Mouse (Mus musculus) midbrain, embryonic 11.5 days (tissue): ENCODE data around the gene Lpxn. TPM values are rescaled to one million over a fixed set of nuclear protein-coding genes. Genes with fewer than 3 reads are reported as not detected.

Experiments used
- ATAC-seq: fragments of 200-750 bp; cut with Nextera tagmentation; 2 replicates; pipeline ENCODE4 v1.8.0; 2017; ENCODE audit warnings: moderate TSS enrichment, moderate library complexity; ENCODE audit not compliant: low FRiP score
- DNase-seq: peaks from one replicate; pipeline ENCODE4 v3.0.0; 2015; ENCODE audit warnings: low spot score; ENCODE audit errors: missing footprints
- H3K27ac ChIP-seq: fragments of 300-500 bp; sonication (generic); 2 replicates; pipeline ENCODE4 v1.5.1; 2014; ENCODE audit warnings: low read depth, low read length
- H3K27me3 ChIP-seq: fragments of 300-500 bp; sonication (generic); 2 replicates; pipeline ENCODE4 v1.6.1; 2014; ENCODE audit warnings: mild to moderate bottlenecking, low read length, moderate library complexity, mixed read lengths; ENCODE audit not compliant: control insufficient read depth, insufficient read depth
- H3K36me3 ChIP-seq: fragments of 300-500 bp; sonication (generic); 2 replicates; pipeline ENCODE4 v1.6.1; 2014; ENCODE audit warnings: mild to moderate bottlenecking, low read length, moderate library complexity, mixed read lengths; ENCODE audit not compliant: control insufficient read depth, insufficient read depth
- H3K4me1 ChIP-seq: fragments of 300-500 bp; sonication (generic); 2 replicates; pipeline ENCODE4 v1.6.1; 2014; ENCODE audit warnings: low read length; ENCODE audit not compliant: control insufficient read depth, insufficient read depth
- H3K4me2 ChIP-seq: fragments of 300-500 bp; sonication (generic); 2 replicates; pipeline ENCODE4 v1.6.1; 2014; ENCODE audit warnings: mild to moderate bottlenecking, moderate library complexity
- H3K4me3 ChIP-seq: fragments of 300-500 bp; sonication (generic); 2 replicates; pipeline ENCODE4 v1.5.1; 2014; ENCODE audit warnings: low read depth, low read length
- H3K9ac ChIP-seq: fragments of 300-500 bp; sonication (generic); 2 replicates; pipeline ENCODE4 v1.6.1; 2014; ENCODE audit warnings: low read length
- H3K9me3 ChIP-seq: fragments of 300-500 bp; sonication (generic); 2 replicates; pipeline ENCODE4 v1.6.1; 2016; ENCODE audit warnings: low read length; ENCODE audit not compliant: control insufficient read depth
- WGBS: fragments of 180-500 bp; shearing (Covaris S2); extraction: QIAGEN DNeasy Blood & Tissue Kit; methylation state at CpG from one replicate; pipeline ENCODE4 v1.1.7; 2014; 5-methylcytosine and 5-hydroxymethylcytosine counted together
- polyA plus RNA-seq: library from polyadenylated mRNA; unstranded; fragments of >200 nt; fragmentation: Nextera tagmentation; extraction: Ambion mirVana; gene quantifications from 2 replicates; pipeline ENCODE4 v1.2.1, GENCODE M21; 2014

The Lpxn gene
- polyA plus RNA-seq, 1 experiment from 2014 or later = 0.92 TPM

DNA sequence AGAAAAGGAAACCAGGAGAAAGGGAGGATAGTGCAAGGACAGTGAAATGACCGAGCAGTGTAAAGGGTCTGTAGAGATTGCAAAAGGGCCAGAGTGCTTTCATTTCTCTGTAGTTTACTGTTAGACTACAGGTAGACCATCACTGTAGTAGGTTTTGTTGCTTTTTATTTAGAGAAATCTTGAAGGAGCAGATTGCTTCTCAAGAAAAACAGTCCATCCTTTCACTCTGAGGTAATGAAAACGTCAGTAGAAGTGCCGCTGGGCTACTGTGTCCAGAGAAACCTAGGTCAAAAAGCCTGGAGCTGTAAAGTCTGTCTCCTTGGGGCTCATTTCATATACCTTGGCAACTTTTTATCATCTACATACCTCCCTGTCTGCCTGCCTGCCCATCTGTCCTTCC is 3.1 kb downstream of the Lpxn start:
- H3K36me3 ChIP-seq = no peaks in the 10 kb centered on the region
- ATAC-seq (no peak), DNase-seq (no peak)
- H3K27me3 ChIP-seq = no peaks in the 10 kb centered on the region
- H3K4me3 ChIP-seq = no peak overlapping the region
- H3K4me1 ChIP-seq = no peaks in the 10 kb centered on the region
- 89% methylated on average over 3 of the region's 3 CpGs for WGBS
- H3K4me2 ChIP-seq = no peak overlapping the region
- H3K27ac ChIP-seq = no peak overlapping the region
- no peaks in the 10 kb centered on the region for H3K9me3 ChIP-seq
- H3K9ac ChIP-seq = no peak overlapping the region

DNA sequence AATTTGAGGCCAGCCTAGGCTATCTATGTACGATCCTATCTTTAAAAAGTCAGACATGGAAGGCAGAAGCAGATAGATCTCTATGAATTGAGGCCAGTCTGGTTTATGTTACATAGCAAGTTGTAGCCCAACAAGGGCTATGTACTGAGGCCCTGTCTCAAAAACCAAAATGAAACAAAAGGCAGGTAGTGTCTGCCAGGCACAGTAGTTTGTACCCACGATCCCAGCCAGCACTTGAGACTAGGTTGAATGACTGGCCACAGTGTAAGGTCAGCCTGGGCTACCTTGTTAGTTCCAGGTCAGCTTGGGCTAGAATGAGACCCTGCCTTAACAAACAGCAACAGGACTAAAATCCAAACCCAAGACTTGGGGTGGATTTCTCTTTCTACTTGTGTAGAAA is 4.6 kb downstream of the Lpxn start:
- H3K4me1 ChIP-seq = no peaks in the 10 kb centered on the region
- H3K4me3 ChIP-seq = no peak overlapping the region
- H3K9me3 ChIP-seq = no peaks in the 10 kb centered on the region
- no peaks in the 10 kb centered on the region for H3K27me3 ChIP-seq
- no peak for DNase-seq
- no peak overlapping the region for H3K9ac ChIP-seq
- no peak for ATAC-seq
- no peak overlapping the region for H3K4me2 ChIP-seq
- WGBS = 85% methylated on average over 2 of the region's 2 CpGs
- no peaks in the 10 kb centered on the region for H3K36me3 ChIP-seq
- H3K27ac ChIP-seq = no peak overlapping the region

DNA sequence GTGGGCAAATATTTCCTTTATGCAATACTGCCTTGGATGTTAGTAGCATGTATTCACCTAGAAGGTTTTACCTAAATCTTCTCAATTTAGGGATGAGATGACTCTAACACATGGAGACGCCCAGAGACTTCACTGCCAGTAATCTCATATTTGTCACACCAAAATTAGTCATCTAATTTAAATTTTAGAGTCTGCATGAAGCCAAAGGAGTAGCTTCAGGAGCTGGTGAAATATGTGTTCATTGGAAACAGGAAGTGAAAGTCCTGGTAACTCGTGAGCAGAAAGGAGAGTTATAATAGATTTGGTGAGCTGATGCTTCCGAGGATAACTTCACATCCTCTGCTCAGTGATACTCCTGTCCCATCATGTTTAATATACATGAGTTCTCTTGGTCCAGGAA is 5.1 kb downstream of the Lpxn start:
- H3K9ac ChIP-seq = no peak overlapping the region
- WGBS = 83% methylated on average over 3 of the region's 3 CpGs
- no peak overlapping the region for H3K4me3 ChIP-seq
- ATAC-seq = no peak
- DNase-seq = no peak
- no peak overlapping the region for H3K27ac ChIP-seq
- no peak overlapping the region for H3K4me2 ChIP-seq
- no peaks in the 10 kb centered on the region for H3K9me3 ChIP-seq
- H3K4me1 ChIP-seq = no peaks in the 10 kb centered on the region
- no peaks in the 10 kb centered on the region for H3K27me3 ChIP-seq
- H3K36me3 ChIP-seq = no peaks in the 10 kb centered on the region

DNA sequence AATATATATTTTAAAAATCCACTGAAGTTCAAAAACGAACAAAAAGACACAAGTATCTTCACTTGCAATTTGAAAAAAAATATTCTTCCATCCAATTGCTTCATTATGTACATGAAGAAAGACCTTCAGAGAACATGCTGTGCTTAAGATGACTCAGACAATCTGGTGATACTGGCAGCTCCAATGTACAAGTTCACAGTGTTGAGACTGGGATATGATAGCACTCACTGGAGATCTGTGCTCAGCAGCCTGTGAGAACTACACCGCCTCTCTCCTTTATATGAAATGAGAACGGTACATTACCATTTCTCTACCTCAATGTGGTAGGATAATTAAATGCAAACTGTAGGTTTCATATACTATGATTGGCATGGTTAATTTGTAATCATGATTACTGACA is 6.8 kb downstream of the Lpxn start:
- DNase-seq = no peak
- ATAC-seq = no peak
- no peaks in the 10 kb centered on the region for H3K9me3 ChIP-seq

DNA sequence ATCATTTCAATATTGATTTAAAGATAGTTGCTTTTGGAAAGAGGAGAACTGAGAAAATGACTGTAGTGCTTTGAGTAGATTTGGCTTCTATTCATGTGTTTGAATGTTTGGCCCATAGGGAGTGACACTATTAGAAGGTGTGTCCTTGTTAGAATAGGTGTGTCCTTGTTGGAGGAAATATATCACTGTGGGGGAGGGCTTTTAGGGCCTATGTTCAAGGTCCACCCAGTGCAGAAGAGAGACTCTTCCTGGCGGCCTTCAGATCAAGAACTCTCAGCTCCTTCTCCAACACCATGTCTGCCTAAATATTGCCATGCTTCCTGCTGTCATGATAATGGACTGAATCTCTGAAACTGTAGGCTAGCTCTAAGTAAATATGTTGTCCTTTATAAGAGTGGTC is 8.2 kb downstream of the Lpxn start:
- no peak overlapping the region for H3K9ac ChIP-seq
- H3K4me2 ChIP-seq = no peak overlapping the region
- 81% methylated on average over 1 of the region's 1 CpGs for WGBS
- no peaks in the 10 kb centered on the region for H3K9me3 ChIP-seq
- H3K36me3 ChIP-seq = no peaks in the 10 kb centered on the region
- ATAC-seq (no peak), DNase-seq (no peak)
- no peak overlapping the region for H3K4me3 ChIP-seq
- no peak overlapping the region for H3K27ac ChIP-seq
- H3K4me1 ChIP-seq = no peaks in the 10 kb centered on the region
- no peaks in the 10 kb centered on the region for H3K27me3 ChIP-seq

More for the DNA sequence above, 6.8 kb downstream of the Lpxn start:
- Histone ChIP-seq H3K27me3 (no peaks in the 10 kb centered on the region), H3K36me3 (no peaks in the 10 kb centered on the region), H3K4me1 (no peaks in the 10 kb centered on the region), H3K4me2 (no peak overlapping the region), H3K27ac (no peak overlapping the region), H3K9ac (no peak overlapping the region), H3K4me3 (no peak overlapping the region)
- WGBS = 81% methylated on average over 3 of the region's 3 CpGs

DNA sequence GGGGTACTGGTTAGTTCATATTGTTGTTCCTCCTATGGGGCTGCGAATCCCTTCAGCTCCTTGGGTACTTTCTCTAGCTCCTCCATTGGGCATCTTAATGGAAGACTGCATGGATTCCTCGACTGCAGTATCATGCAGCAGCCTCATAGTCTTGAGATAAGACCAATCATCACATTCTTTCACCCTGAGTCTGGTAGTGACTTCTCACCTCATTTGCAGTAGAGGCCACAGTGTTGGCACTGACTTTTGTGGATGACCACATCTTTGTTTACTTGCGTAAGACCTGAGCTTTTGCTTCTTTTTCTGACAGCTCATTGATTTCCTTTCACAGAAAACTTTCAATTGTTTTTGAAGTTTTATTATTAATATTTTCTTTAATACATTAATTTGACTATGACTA is 9.7 kb downstream of the Lpxn start:
- WGBS = 82% methylated on average over 3 of the region's 3 CpGs
- Histone ChIP-seq H3K4me3 (no peak overlapping the region), H3K27me3 (no peaks in the 10 kb centered on the region), H3K27ac (no peak overlapping the region), H3K9me3 (no peaks in the 10 kb centered on the region), H3K4me1 (no peaks in the 10 kb centered on the region), H3K36me3 (no peaks in the 10 kb centered on the region), H3K4me2 (no peak overlapping the region), H3K9ac (no peak overlapping the region)
- no peak for ATAC-seq
- no peak for DNase-seq

DNA sequence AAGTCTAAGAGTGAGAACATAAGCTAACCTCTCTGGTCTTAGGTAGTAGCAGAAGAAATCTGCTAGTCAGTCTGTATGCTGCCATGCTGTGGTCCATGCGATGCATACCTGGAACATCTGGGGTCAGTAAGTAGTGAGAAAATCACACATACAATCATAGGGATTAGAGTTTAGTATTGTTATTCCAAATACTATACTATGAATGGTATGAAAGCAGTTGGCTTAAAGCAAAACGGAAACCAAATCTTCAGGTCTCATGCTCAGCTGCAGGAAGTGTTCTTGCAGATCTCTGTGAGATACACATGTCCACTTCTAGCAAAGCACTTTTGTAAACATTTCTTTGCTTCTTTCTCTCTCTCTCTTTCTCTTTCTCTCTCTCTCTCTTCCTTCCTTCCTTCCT is 10.2 kb downstream of the Lpxn start:
- Histone ChIP-seq H3K9me3 (no peaks in the 10 kb centered on the region), H3K36me3 (no peaks in the 10 kb centered on the region), H3K4me3 (no peak overlapping the region), H3K4me1 (no peaks in the 10 kb centered on the region), H3K9ac (no peak overlapping the region), H3K27me3 (no peaks in the 10 kb centered on the region), H3K27ac (no peak overlapping the region), H3K4me2 (no peak overlapping the region)
- ATAC-seq (no peak), DNase-seq (no peak)
- 81% methylated on average over 2 of the region's 2 CpGs for WGBS

DNA sequence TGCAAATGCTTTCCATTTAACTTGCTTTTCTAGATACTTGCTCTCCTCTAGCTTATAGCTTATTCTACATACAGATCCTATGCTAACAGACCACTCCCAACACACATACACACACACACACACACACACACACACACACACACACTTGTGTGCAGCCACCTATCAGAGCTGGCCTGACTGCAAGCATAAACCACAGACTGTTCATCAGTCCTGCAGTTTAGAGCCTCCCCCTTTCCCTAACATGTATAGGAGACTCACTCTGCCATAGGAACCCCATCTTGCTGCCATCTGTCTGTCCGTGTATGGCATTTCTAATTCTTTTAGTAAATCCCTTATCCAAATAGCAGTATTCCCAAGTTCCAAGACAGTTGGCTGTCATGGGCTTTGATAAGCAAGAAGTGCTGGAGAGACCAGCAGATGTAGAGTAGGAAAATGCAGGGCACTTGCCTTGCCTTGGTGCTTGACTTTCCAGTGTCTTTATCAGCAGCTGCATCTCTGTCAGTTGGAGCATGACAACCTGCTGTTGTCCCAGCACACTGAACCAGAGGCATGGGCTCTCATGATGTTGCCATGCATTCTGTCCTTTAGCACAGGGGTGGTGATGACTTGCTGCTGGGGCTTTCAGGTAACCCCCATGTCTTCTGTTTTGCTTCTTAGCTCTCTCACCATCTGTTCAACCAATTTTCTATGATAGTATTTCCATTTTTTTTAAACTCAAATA is 16.8 kb downstream of the Lpxn start:
- H3K27me3 ChIP-seq = no peaks in the 10 kb centered on the region
- DNase-seq (no peak), ATAC-seq (no peak)
- no peaks in the 10 kb centered on the region for H3K4me1 ChIP-seq
- no peak overlapping the region for H3K27ac ChIP-seq
- H3K9ac ChIP-seq = no peak overlapping the region
- no peak overlapping the region for H3K4me2 ChIP-seq
- H3K36me3 ChIP-seq = no peaks in the 10 kb centered on the region
- no peak overlapping the region for H3K4me3 ChIP-seq
- no peaks in the 10 kb centered on the region for H3K9me3 ChIP-seq
- 59% methylated on average over 1 of the region's 1 CpGs for WGBS

DNA sequence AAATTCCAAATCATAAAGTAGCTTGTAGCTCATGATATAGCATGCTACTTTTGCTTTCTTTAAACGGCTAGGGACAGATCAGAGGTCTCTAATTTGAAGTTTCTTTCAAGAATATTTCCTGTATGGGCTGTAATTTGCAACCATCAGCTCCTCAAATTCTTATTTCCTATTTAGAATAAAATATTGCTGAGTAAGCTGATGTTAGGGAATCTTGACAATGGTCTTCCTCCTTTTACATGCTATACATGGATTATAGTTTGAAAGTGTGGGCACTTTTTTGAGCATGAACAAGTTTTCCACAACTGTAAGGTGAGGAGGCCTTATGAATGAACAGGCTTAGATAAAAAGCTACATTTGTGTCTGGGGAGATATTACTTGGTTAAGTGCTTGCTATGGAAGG is 17.9 kb downstream of the Lpxn start:
- H3K27me3 ChIP-seq = no peaks in the 10 kb centered on the region
- H3K4me2 ChIP-seq = no peak overlapping the region
- 87% methylated on average over 1 of the region's 1 CpGs for WGBS
- H3K9me3 ChIP-seq = no peaks in the 10 kb centered on the region
- no peaks in the 10 kb centered on the region for H3K36me3 ChIP-seq
- H3K9ac ChIP-seq = no peak overlapping the region
- no peak overlapping the region for H3K4me3 ChIP-seq
- DNase-seq = no peak
- no peak overlapping the region for H3K27ac ChIP-seq
- H3K4me1 ChIP-seq = no peaks in the 10 kb centered on the region
- ATAC-seq = no peak
